Mouse (Mus musculus): ENCODE results near the gene Gpr75.

Gpr75 gene

GRCm38 (mm10) chr11:30885171-30885871, at the start of gene Gpr75, which contains the start of gene Asb3:
TSS of gene Gpr75 (plus strand) at chr11:30885358.
TSS of gene Asb3 (plus strand) at chr11:30885416.
- peak; percentile 11 to 21 for DNase-seq

DNA sequence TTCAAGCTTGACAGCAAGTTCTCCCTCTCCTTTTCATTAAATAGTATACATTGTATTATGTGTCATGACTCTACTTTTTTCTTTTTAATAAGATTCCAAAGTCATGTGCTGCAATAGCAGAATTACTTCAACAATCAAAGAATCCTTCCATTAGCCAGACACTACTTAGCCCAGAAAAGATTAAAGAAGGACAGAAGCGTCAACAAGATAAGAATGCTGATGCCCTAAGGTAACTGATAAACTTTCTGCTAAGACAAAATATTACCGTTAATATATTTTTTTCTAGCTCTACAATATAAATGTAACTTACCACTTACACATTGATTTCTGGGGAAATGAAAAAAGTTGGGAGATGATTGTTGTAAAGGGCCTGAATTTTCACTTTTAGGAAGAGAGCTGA, 46.4 kb upstream of the Gpr75 start:
- no peak for DNase-seq

DNA sequence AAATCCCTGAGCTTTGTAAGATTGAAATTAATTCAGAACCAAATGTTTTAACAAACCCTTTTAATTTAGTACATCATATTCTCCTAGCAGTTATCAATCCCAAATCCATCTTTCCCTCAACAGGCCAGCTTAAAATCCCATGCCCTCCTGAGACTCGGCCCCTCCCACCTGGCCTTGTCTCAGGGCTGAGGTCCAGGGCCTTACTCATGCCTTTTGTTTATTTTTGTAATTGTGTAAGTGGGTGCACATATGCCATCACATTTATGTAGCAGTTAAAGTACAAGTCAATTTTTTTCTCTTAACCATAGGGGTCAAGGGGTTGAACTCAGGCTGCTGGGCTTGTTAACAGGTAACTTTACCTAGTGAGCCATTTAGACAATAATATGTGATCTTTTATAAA, 40.8 kb upstream of the Gpr75 start:
- DNase-seq = no peak

DNA sequence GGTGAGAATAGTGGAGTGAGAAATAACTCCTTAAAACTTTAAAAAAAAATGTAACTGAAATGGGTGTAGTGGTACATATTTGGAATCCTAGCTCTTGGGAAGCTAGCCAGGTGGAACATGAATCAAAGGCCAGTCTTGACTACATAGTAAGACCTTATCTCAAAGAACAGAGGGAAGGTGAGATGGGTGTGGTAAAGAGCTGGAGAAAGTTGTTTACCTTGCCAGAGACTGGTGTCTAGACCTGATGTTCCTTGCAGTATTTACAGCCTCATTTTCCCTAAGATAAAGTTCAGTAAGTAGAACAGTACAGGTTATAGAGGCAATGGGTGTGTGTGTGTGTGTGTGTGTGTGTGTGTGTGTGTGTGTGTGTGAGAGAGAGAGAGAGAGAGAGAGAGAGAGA, 12.7 kb upstream of the Gpr75 start:
- no peak for DNase-seq

DNA sequence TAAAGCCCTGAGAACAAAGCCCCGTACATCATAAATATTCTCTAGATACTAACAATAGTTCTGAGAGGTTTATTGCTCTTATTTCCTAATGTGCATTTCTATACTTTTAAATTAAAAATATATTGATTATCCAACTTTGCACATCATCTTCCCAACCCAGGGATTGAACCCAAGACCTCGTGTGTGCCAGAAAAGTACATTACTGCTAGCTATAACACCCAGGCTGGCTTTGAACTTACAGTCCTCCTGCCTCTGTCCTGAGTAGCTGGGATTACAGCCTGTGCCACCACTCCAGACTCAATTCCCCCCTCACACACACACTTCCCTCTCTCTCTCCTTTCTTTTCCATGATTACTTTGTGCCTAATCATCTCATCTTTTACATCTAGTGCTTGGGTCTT, 3.0 kb downstream of the Gpr75 start:
- no peak for DNase-seq

GRCm38 (mm10) chr11:30896201-30896600, 11.0 kb downstream of the Gpr75 start:
- DNase-seq = no peak

DNA sequence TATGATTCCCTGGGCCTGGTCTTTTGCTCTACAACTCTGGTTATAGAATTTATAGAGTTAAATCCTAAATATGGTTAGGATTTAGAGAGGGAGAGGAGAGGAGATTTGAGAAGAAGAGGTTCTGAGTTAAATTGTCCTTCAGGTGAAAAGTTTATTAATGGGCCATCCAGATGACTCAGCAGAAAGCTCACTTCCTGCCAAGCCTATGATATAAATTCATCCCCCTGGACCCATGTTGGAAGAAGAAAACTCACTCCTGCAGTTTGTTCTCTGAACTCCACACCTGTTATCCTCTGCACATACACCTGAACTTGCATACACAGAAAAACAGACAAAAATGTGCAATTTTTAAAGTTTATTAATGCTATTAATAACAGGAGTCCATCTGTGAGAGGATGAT, 14.2 kb downstream of the Gpr75 start:
- DNase-seq = no peak

DNA sequence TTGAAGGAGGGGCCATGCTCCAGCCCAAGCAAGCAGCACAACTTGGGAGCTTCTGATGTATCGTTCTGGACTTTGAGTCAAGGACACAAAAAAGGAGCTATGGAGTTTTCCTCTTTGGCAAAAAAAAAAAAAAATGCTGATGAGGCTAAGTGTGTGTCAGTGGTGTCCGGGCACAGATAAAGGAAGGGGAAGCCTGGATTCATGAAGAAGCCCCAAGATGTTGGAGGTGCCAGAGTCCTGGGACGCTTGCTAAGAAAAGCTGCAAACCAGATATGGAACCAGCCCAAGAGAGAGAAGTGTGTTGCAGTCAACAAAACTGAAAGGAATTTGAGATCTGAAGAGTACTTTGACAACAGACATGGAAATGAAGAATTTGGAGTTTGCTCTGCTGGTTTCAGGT, 27.2 kb downstream of the Gpr75 start:
- DNase-seq = no peak

- no peak for DNase-seq
Measured at GRCm38 (mm10) chr11:30920641-30921040, 35.5 kb downstream of the Gpr75 start.

DNA sequence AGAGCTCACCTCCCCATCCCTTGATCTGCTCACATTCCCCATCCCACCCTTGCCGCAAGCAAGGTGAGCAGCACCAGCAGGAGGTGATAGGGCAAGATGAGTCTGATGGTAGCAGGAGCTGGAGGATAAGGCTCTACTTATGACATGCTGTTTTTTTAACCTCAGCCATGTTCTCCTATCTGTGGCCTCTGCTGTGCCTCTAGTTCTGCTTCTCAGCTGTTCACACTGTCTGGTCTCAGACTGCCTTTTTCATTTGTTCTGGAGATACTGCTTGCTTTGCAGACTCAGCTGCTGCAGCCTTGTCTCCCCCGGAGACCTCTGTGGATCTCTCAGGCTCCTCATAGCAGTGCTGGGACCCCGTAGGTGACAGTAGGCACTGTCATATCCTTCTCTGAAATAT, 38.1 kb downstream of the Gpr75 start:
- DNase-seq = no peak

- no peak for DNase-seq
Measured at GRCm38 (mm10) chr11:30928079-30928478, 42.9 kb downstream of the Gpr75 start.

- no peak for DNase-seq
Measured at GRCm38 (mm10) chr11:30928498-30928897, 43.3 kb downstream of the Gpr75 start.

All from kidney, adult 8-10 months (tissue).